Mouse (Mus musculus) liver, embryonic 11.5 days (tissue): ENCODE results near the gene Nr2f6. TPM values are rescaled to one million over a fixed set of nuclear protein-coding genes. Genes with fewer than 3 reads are reported as not detected.

Experiments
- ATAC-seq: fragments of 200-750 bp; cut with Nextera tagmentation; replicated peaks from 2 replicates; pipeline ENCODE4 v1.8.0; 2017; ENCODE audit warnings: moderate number of reproducible peaks, mild to moderate bottlenecking, moderate TSS enrichment, moderate library complexity; ENCODE audit not compliant: low FRiP score
- DNase-seq: peaks from one replicate; pipeline ENCODE4 v3.0.0-alpha.2; 2017; ENCODE audit warnings: low spot score
- H3K27ac ChIP-seq: fragments of 300-500 bp; sonication (generic); 2 replicates; pipeline ENCODE4 v1.5.1; 2014; ENCODE audit warnings: mild to moderate bottlenecking, low read depth, low read length, control low read depth
- H3K27me3 ChIP-seq: fragments of 300-500 bp; sonication (generic); replicated peaks from 2 replicates; pipeline ENCODE4 v1.6.1; 2014; ENCODE audit warnings: low read length, mixed read lengths; ENCODE audit not compliant: control insufficient read depth, insufficient read depth
- H3K36me3 ChIP-seq: fragments of 300-500 bp; sonication (generic); 2 replicates; pipeline ENCODE4 v1.6.1; 2014; ENCODE audit warnings: mild to moderate bottlenecking, low read length, moderate library complexity, mixed read lengths; ENCODE audit not compliant: control insufficient read depth, insufficient read depth
- H3K4me1 ChIP-seq: fragments of 300-500 bp; sonication (generic); replicated peaks from 2 replicates; pipeline ENCODE4 v1.6.1; 2014; ENCODE audit warnings: low read length, mixed read lengths; ENCODE audit not compliant: control insufficient read depth, insufficient read depth
- H3K4me2 ChIP-seq: fragments of 300-500 bp; sonication (generic); 2 replicates; pipeline ENCODE4 v1.6.1; 2014; ENCODE audit warnings: mild to moderate bottlenecking, control low read depth, moderate library complexity
- H3K4me3 ChIP-seq: fragments of 300-500 bp; sonication (generic); 2 replicates; pipeline ENCODE4 v1.5.1; 2014; ENCODE audit warnings: low read depth, low read length, control low read depth
- H3K9ac ChIP-seq: fragments of 300-500 bp; sonication (generic); 2 replicates; pipeline ENCODE4 v1.6.1; 2014; ENCODE audit warnings: low read depth, low read length, control low read depth
- H3K9me3 ChIP-seq: fragments of 300-500 bp; sonication (generic); 2 replicates; pipeline ENCODE4 v1.6.1; 2016; ENCODE audit warnings: low read length, inconsistent platforms, mixed read lengths; ENCODE audit not compliant: control insufficient read depth
- WGBS: fragments of 180-500 bp; shearing (Covaris S2); extraction: QIAGEN DNeasy Blood & Tissue Kit; methylation state at CpG from one replicate; pipeline ENCODE4 v1.1.7; 2014; 5-methylcytosine and 5-hydroxymethylcytosine counted together
- polyA plus RNA-seq: library from polyadenylated mRNA; unstranded; fragments of >200 nt; fragmentation: Nextera tagmentation; extraction: Ambion mirVana; gene quantifications from 2 replicates; pipeline ENCODE4 v1.2.1, GENCODE M21; 2014

Nr2f6 gene
- polyA plus RNA-seq, result 43.7 and 44.6 TPM in 2 replicates

GRCm38 (mm10) chr8:71381421-71381970, at the start of gene Nr2f6:
Nr2f6 (minus strand) TSS chr8:71381960.
- peaks cover 7% of the 10 kb centered on the region for H3K36me3 ChIP-seq
- peak within 1 kb of the TSS; percentile 97 for H3K4me2 ChIP-seq
- peaks cover 35% of the 10 kb centered on the region for H3K4me1 ChIP-seq
- H3K27me3 ChIP-seq, result peaks cover 36% of the 10 kb centered on the region
- H3K9me3 ChIP-seq, result no peaks in the 10 kb centered on the region
- DNase-seq (peak; percentile 83), ATAC-seq (peak; percentile 9; the same call in 1 of the 2 replicates)
- H3K9ac ChIP-seq, result peak within 1 kb of the TSS; percentile 79
- peak within 1 kb of the TSS; percentile 84 for H3K27ac ChIP-seq
- under 1% methylated on average over 51 of the region's 89 CpGs for WGBS
- H3K4me3 ChIP-seq, result peak within 1 kb of the TSS; percentile 81

GRCm38 (mm10) chr8:71422121-71422520, 40.4 kb upstream of the Nr2f6 start:
- Histone ChIP-seq H3K9me3 (no peaks in the 10 kb centered on the region), H3K4me1 (no peaks in the 10 kb centered on the region), H3K36me3 (no peaks in the 10 kb centered on the region), H3K4me2 (no peak overlapping the region), H3K27me3 (no peaks in the 10 kb centered on the region), H3K4me3 (no peak overlapping the region), H3K9ac (no peak overlapping the region), H3K27ac (no peak overlapping the region)
- no peak for ATAC-seq
- no peak for DNase-seq

GRCm38 (mm10) chr8:71411535-71412273, 29.9 kb upstream of the Nr2f6 start:
- WGBS, result 42% methylated on average over 11 of the region's 11 CpGs
- no peaks in the 10 kb centered on the region for H3K9me3 ChIP-seq
- ATAC-seq, result no peak; the same call in 1 of the 2 replicates

GRCm38 (mm10) chr8:71408231-71408630, 26.5 kb upstream of the Nr2f6 start:
- H3K27ac ChIP-seq, result no peak overlapping the region
- H3K4me3 ChIP-seq, result no peak overlapping the region
- no peak for ATAC-seq
- 87% methylated on average over 4 of the region's 4 CpGs for WGBS
- no peaks in the 10 kb centered on the region for H3K27me3 ChIP-seq
- no peak overlapping the region for H3K9ac ChIP-seq
- H3K36me3 ChIP-seq, result peaks cover 21% of the 10 kb centered on the region
- peaks cover 8% of the 10 kb centered on the region for H3K4me1 ChIP-seq
- no peak overlapping the region for H3K4me2 ChIP-seq
- no peak for DNase-seq
- no peaks in the 10 kb centered on the region for H3K9me3 ChIP-seq

More at GRCm38 (mm10) chr8:71411535-71412273, 29.9 kb upstream of the Nr2f6 start:
- no peaks in the 10 kb centered on the region for H3K27me3 ChIP-seq
- no peak overlapping the region for H3K27ac ChIP-seq
- peak; percentile 41 for DNase-seq
- peaks cover 6% of the 10 kb centered on the region for H3K4me1 ChIP-seq
- no peak overlapping the region for H3K9ac ChIP-seq
- peaks cover 21% of the 10 kb centered on the region; the same call in 1 of the 2 replicates for H3K36me3 ChIP-seq
- no peak overlapping the region for H3K4me2 ChIP-seq
- H3K4me3 ChIP-seq, result no peak overlapping the region

GRCm38 (mm10) chr8:71407441-71407840, 25.7 kb upstream of the Nr2f6 start:
- WGBS, result 94% methylated on average over 14 of the region's 14 CpGs
- no peaks in the 10 kb centered on the region for H3K27me3 ChIP-seq
- H3K27ac ChIP-seq, result no peak overlapping the region
- peak overlapping the region; percentile 94; the same call in 1 of the 2 replicates for H3K9ac ChIP-seq
- no peak for DNase-seq
- peak overlapping the region; percentile 74 for H3K4me2 ChIP-seq
- peaks cover 22% of the 10 kb centered on the region for H3K36me3 ChIP-seq
- H3K4me1 ChIP-seq, result peaks cover 8% of the 10 kb centered on the region
- H3K9me3 ChIP-seq, result no peaks in the 10 kb centered on the region
- H3K4me3 ChIP-seq, result peak overlapping the region; percentile 94; the same call in 1 of the 2 replicates
- ATAC-seq, result no peak

GRCm38 (mm10) chr8:71406099-71407015, 24.6 kb upstream of the Nr2f6 start:
- ATAC-seq (peak; percentile 82), DNase-seq (peak; percentile 81)
- no peaks in the 10 kb centered on the region for H3K9me3 ChIP-seq
- peak overlapping the region; percentile 94 for H3K4me3 ChIP-seq
- H3K9ac ChIP-seq, result peak overlapping the region; percentile 94
- H3K27me3 ChIP-seq, result no peaks in the 10 kb centered on the region
- H3K27ac ChIP-seq, result peak overlapping the region; percentile 83
- WGBS, result under 1% methylated on average over 55 of the region's 55 CpGs
- peaks cover 8% of the 10 kb centered on the region for H3K4me1 ChIP-seq
- peak overlapping the region; percentile 74 for H3K4me2 ChIP-seq
- peaks cover 22% of the 10 kb centered on the region for H3K36me3 ChIP-seq

- 13% methylated on average over 33 of the region's 33 CpGs for WGBS
- H3K9me3 ChIP-seq, result no peaks in the 10 kb centered on the region
- no peaks in the 10 kb centered on the region for H3K27me3 ChIP-seq
- DNase-seq (peak; percentile 98), ATAC-seq (peak; percentile 85)
- peak within 1 kb of the TSS; percentile 94 for H3K9ac ChIP-seq
- H3K36me3 ChIP-seq, result peaks cover 24% of the 10 kb centered on the region
- H3K4me3 ChIP-seq, result peak within 1 kb of the TSS; percentile 94
- H3K4me1 ChIP-seq, result peaks cover 8% of the 10 kb centered on the region
- peak within 1 kb of the TSS; percentile 83 for H3K27ac ChIP-seq
- H3K4me2 ChIP-seq, result peak within 1 kb of the TSS; percentile 74
These were observed 23.8 kb upstream of the Nr2f6 start, which contains the start of gene Ankle1 for GRCm38 (mm10) chr8:71405401-71406098. Ankle1 (plus strand) TSS chr8:71406010.

- Histone ChIP-seq H3K27ac (no peak overlapping the region), H3K36me3 (peaks cover 24% of the 10 kb centered on the region), H3K27me3 (no peaks in the 10 kb centered on the region), H3K4me2 (peak overlapping the region; percentile 74), H3K4me1 (peaks cover 8% of the 10 kb centered on the region), H3K9me3 (no peaks in the 10 kb centered on the region), H3K4me3 (peak overlapping the region; percentile 94), H3K9ac (peak overlapping the region; percentile 39)
- 74% methylated on average over 9 of the region's 9 CpGs for WGBS
- ATAC-seq, result no peak
- peak; percentile 31 for DNase-seq
These were observed 23.2 kb upstream of the Nr2f6 start for GRCm38 (mm10) chr8:71404951-71405351.
